9 mouse cellular contexts compared by ENCODE assay signal in the genomic region with DNA sequence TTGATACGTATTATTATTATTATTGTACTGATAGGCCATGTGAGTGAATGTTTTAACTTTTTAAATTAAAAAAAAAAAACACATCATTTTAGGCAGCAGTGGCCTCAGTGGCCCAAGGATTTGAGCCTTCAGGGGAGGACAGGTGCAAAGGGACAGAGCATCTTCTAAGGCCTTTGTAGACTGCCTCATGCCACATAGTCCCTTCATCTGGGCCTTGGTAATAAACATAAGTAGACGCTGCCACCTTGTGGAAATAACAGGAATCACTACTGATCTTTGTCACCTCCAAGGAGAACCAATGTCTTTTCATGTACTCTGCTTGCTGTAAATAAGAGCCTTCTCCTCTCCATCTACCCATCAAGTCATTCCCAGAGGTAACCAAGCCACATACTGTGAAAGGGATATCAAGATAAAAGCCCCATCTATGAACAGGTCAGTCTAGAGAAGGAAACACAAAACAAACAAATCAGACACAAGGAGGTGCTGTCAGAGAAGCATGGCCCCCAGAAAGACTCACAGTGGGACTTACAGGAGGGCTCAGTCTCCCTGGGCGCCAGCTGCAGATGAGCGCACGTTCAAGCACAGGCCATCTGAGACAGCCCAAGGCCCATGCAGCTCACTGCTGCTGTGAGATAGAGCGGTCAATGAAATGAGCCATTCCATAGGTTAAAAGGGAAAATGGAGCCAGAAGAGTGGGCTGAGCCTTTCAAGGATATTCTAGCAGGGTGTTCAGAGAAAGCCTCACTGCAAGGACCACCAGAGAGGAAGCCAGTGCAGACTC. TPM values are rescaled to one million over a fixed set of nuclear protein-coding genes. Genes with fewer than 3 reads are reported as not detected.
DNase-seq lines count a peak whose midpoint lies in the region; ATAC-seq lines count a peak whose summit lies in the region.
"Had no signal": no experiment of that assay in that cellular context is flagged by ENCODE, and none has a peak within 500 bp of the region (broad histone marks: within the 10 kb centered on the region; RNA-seq: fewer than 3 reads in every experiment).

No protein-coding gene starts in this region.

- ATAC-seq in forebrain, embryonic 15.5 days (replicated peaks), result peak; percentile 82
- peak; percentile 73 for ATAC-seq in midbrain, embryonic 12.5 days (ENCODE audit: low FRiP score, low read depth)

- H3K4me2 ChIP-seq in forebrain, embryonic 15.5 days (replicated peaks), result no peak overlapping the region
- H3K4me2 ChIP-seq in midbrain, embryonic 12.5 days (replicated peaks), result no peak overlapping the region

- H3K27ac ChIP-seq in forebrain, embryonic 15.5 days (replicated peaks), result no peak overlapping the region
- H3K27ac ChIP-seq in midbrain, embryonic 12.5 days (replicated peaks), result no peak overlapping the region

- DNase-seq in adrenal gland, postnatal 10 days, result peak; percentile 57
- no peak for DNase-seq in adrenal gland, adult 8-10 months
- peak; percentile 31 for DNase-seq in urinary bladder, postnatal 14 days (ENCODE audit: low spot score)
- no peak for DNase-seq in urinary bladder, adult 2 months (ENCODE audit: low spot score)
- peak; percentile 60 for DNase-seq in kidney, postnatal 14 days
- DNase-seq in urinary bladder, postnatal 36 days (ENCODE audit: low spot score in 2 of 2), result no peak

- H3K9ac ChIP-seq in forebrain, embryonic 15.5 days (replicated peaks), result no peak overlapping the region
- H3K9ac ChIP-seq in midbrain, embryonic 12.5 days (replicated peaks), result no peak overlapping the region

- H3K4me1 ChIP-seq in forebrain, embryonic 15.5 days, result no peaks in the 10 kb centered on the region
- H3K4me1 ChIP-seq in midbrain, embryonic 12.5 days, result no peaks in the 10 kb centered on the region

- WGBS in forebrain, embryonic 15.5 days, result 67% methylated on average over 6 of the region's 6 CpGs
- 65% methylated on average over 6 of the region's 6 CpGs for WGBS in midbrain, embryonic 12.5 days

- no peak overlapping the region for H3K4me3 ChIP-seq in forebrain, embryonic 15.5 days
- no peak overlapping the region for H3K4me3 ChIP-seq in midbrain, embryonic 12.5 days

- no peaks in the 10 kb centered on the region for H3K9me3 ChIP-seq in forebrain, embryonic 15.5 days
- H3K9me3 ChIP-seq in midbrain, embryonic 12.5 days, result no peaks in the 10 kb centered on the region

- no peaks in the 10 kb centered on the region for H3K36me3 ChIP-seq in forebrain, embryonic 15.5 days
- no peaks in the 10 kb centered on the region for H3K36me3 ChIP-seq in midbrain, embryonic 12.5 days

- no peaks in the 10 kb centered on the region for H3K27me3 ChIP-seq in forebrain, embryonic 15.5 days
- no peaks in the 10 kb centered on the region for H3K27me3 ChIP-seq in midbrain, embryonic 12.5 days

RNA-seq across cellular contexts. Expression of a gene that starts 30.0 kb away (rescaled TPM):
- 10 to 100 TPM; 12.9 to 13.1 TPM for total RNA-seq in adrenal gland, postnatal 10 days (2021)
- total RNA-seq in adrenal gland, adult 8-10 months (2022), result 10 to 100 TPM in 2 of 4 experiments, 1 to 10 TPM in 2; 4.8 to 23.3 (median 10.1) TPM
- polyA plus RNA-seq in urinary bladder, adult 2 months (2012; rRNA removed), result 33.1 and 48.0 TPM in 2 replicates
- 2.1 and 2.2 TPM in 2 replicates for polyA plus RNA-seq in forebrain, embryonic 15.5 days (2015; fragmentation: Nextera tagmentation; extraction: Ambion mirVana)
- 2.8 and 4.1 TPM in 2 replicates for polyA plus RNA-seq in midbrain, embryonic 12.5 days (2016; fragmentation: Nextera tagmentation; extraction: Ambion mirVana)

RNA-seq across cellular contexts. Expression of a gene that starts 42.8 kb away (rescaled TPM):
- 1 to 10 TPM; 1.3 to 3.0 TPM for total RNA-seq in adrenal gland, postnatal 10 days (2021)
- total RNA-seq in adrenal gland, adult 8-10 months (2022), result 1 to 10 TPM in 3 of 4 experiments, under 1 TPM in 1; 0.87 to 2.0 (median 1.5) TPM
- polyA plus RNA-seq in urinary bladder, adult 2 months (2012; rRNA removed), result 0.03 TPM in 1 of 2 replicates, not detected in the other
- polyA plus RNA-seq in forebrain, embryonic 15.5 days (2015; fragmentation: Nextera tagmentation; extraction: Ambion mirVana), result 33.7 and 37.2 TPM in 2 replicates
- polyA plus RNA-seq in midbrain, embryonic 12.5 days (2016; fragmentation: Nextera tagmentation; extraction: Ambion mirVana), result 10.9 and 12.9 TPM in 2 replicates
- polyA plus RNA-seq: heart, embryonic 14.5 days had no signal

Comparison
In these comparisons a context has a peak if more than half of its experiments do, and no peak if none do; other contexts are left out.
1. DNase-seq: peak in adrenal gland, postnatal 10 days (single experiment), urinary bladder, postnatal 14 days (single experiment) and kidney, postnatal 14 days (single experiment); none in adrenal gland, adult 8-10 months (single experiment), urinary bladder, adult 2 months (single experiment) and urinary bladder, postnatal 36 days (0 of 2).
2. RNA of a gene that starts 42.8 kb away (polyA plus RNA-seq): 33.7 to 37.2 TPM in forebrain, embryonic 15.5 days and 10.9 to 12.9 TPM in midbrain, embryonic 12.5 days; 0.03 TPM in urinary bladder, adult 2 months; every median in the first group is over 10 times any median in the second.